Mouse (Mus musculus) CH12.LX (cell line): ENCODE results near the gene Fdxacb1. TPM values are rescaled to one million over a fixed set of nuclear protein-coding genes. Genes with fewer than 3 reads are reported as not detected.
A peak's percentile ranks its signal among the peaks of the same experiment; 100 is the strongest.

Experiments used
- DNase-seq: peaks from one replicate; pipeline ENCODE4 v3.0.0-alpha.2; 2013; ENCODE audit errors: extremely low read depth
- H3K27ac ChIP-seq: 2 replicates; pipeline ENCODE4 v1.5.1; 2012; ENCODE audit warnings: low read depth, mild to moderate bottlenecking, control low read depth, moderate library complexity; ENCODE audit not compliant: insufficient read depth
- H3K27me3 ChIP-seq: replicated peaks from 2 replicates; pipeline ENCODE3; 2012; ENCODE audit warnings: inconsistent platforms
- H3K36me3 ChIP-seq, 2 experiments: replicated peaks in 1 of 2; 2 replicates each; pipeline versions ENCODE3 to v1.6.1; 2012; ENCODE audit warnings: inconsistent platforms in 1 of 2, low read length in 1 of 2, mild to moderate bottlenecking in 1 of 2, mixed read lengths in 1 of 2, moderate library complexity in 1 of 2; ENCODE audit not compliant: control insufficient read depth in 1 of 2, insufficient read depth in 1 of 2
- H3K4me1 ChIP-seq, 2 experiments: 2 replicates each; pipeline ENCODE4 v1.6.1; 2012; ENCODE audit warnings: inconsistent platforms in 1 of 2, moderate library complexity in 1 of 2; ENCODE audit not compliant: insufficient read depth in 2 of 2, control insufficient read depth in 1 of 2
- H3K4me2 ChIP-seq: 2 replicates; pipeline ENCODE4 v1.6.1; 2012; ENCODE audit warnings: low read depth, mild to moderate bottlenecking, control low read depth; ENCODE audit not compliant: poor library complexity, insufficient read depth, severe bottlenecking
- H3K4me3 ChIP-seq, 3 experiments: fragments of 150-350 bp in 1 of 3; sonication (generic) in 1 of 3; replicated peaks in 1 of 3; 2 replicates each; pipeline versions ENCODE3 to v1.5.1; 2011 to 2012; ENCODE audit warnings: low read depth in 2 of 3, low read length in 2 of 3, mild to moderate bottlenecking in 2 of 3, moderate library complexity in 2 of 3, control low read depth in 1 of 3, improper control_type of control experiment in 1 of 3, inconsistent platforms in 1 of 3, mixed read lengths in 1 of 3; ENCODE audit not compliant: poor library complexity in 1 of 3
- H3K79me2 ChIP-seq: replicated peaks from 2 replicates; pipeline ENCODE4 v1.6.1; 2012; ENCODE audit warnings: mild to moderate bottlenecking, moderate library complexity; ENCODE audit not compliant: control insufficient read depth, poor library complexity, insufficient read depth, severe bottlenecking; ENCODE audit errors: extremely low read depth
- H3K9ac ChIP-seq: 2 replicates; pipeline ENCODE4 v1.6.1; 2012; ENCODE audit warnings: low read depth, mild to moderate bottlenecking, control low read depth, moderate library complexity; ENCODE audit not compliant: insufficient read depth
- H3K9me3 ChIP-seq: replicated peaks from 2 replicates; pipeline ENCODE3; 2012; ENCODE audit warnings: low read length, inconsistent platforms, mixed read lengths
- BHLHE40 ChIP-seq: IDR thresholded peaks from 2 replicates; pipeline ENCODE4 v1.6.1; 2011; ENCODE audit warnings: mild to moderate bottlenecking, low read depth, low read length, improper control_type of control experiment
- CHD1 ChIP-seq: IDR thresholded peaks from 2 replicates; pipeline ENCODE4 v1.6.1; 2012; ENCODE audit warnings: low read depth, low read length, improper control_type of control experiment, inconsistent platforms
- CTCF ChIP-seq, 2 experiments: IDR thresholded peaks in 1 of 2; conservative IDR thresholded peaks in 1 of 2; 2 replicates each; pipeline ENCODE4 v1.5.1; 2011 to 2012; ENCODE audit warnings: low read depth in 2 of 2, low read length in 2 of 2, improper control_type of control experiment in 1 of 2, inconsistent platforms in 1 of 2, mild to moderate bottlenecking in 1 of 2, moderate library complexity in 1 of 2
- ELF1 ChIP-seq: IDR thresholded peaks from 2 replicates; pipeline ENCODE4 v1.6.1; 2014; ENCODE audit warnings: low read depth, mild to moderate bottlenecking, inconsistent platforms, low read length, improper control_type of control experiment
- GABPA ChIP-seq: IDR thresholded peaks from 2 replicates; pipeline ENCODE4 v1.6.1; 2012; ENCODE audit warnings: low read depth, low read length, improper control_type of control experiment, inconsistent platforms; ENCODE audit not compliant: insufficient replicate concordance
- MAFK ChIP-seq: IDR thresholded peaks from 2 replicates; pipeline ENCODE4 v1.6.1; 2011; ENCODE audit warnings: low read length, improper control_type of control experiment; ENCODE audit not compliant: insufficient replicate concordance
- MAX ChIP-seq: IDR thresholded peaks from 2 replicates; pipeline ENCODE4 v1.6.1; 2011; ENCODE audit warnings: low read length, improper control_type of control experiment
- MXI1 ChIP-seq: IDR thresholded peaks from 2 replicates; pipeline ENCODE4 v1.6.1; 2011; ENCODE audit warnings: mild to moderate bottlenecking, low read depth, low read length, improper control_type of control experiment
- MYC ChIP-seq: IDR thresholded peaks from 2 replicates; pipeline ENCODE4 v1.6.1; 2011; ENCODE audit warnings: low read depth, mild to moderate bottlenecking, improper control_type of control experiment, low read length
- NELFE ChIP-seq: IDR thresholded peaks from 2 replicates; pipeline ENCODE4 v1.6.1; 2011; ENCODE audit warnings: low read depth, low read length, improper control_type of control experiment
- RAD21 ChIP-seq: IDR thresholded peaks from 2 replicates; pipeline ENCODE4 v1.6.1; 2011; ENCODE audit warnings: low read depth, mild to moderate bottlenecking, low read length, improper control_type of control experiment, moderate library complexity
- RCOR1 ChIP-seq: conservative IDR thresholded peaks from 2 replicates; pipeline ENCODE4 v1.6.1; 2012; ENCODE audit warnings: low read depth, mild to moderate bottlenecking, inconsistent platforms, low read length, improper control_type of control experiment
- SIN3A ChIP-seq: IDR thresholded peaks from 2 replicates; pipeline ENCODE4 v1.6.1; 2012; ENCODE audit warnings: low read length, improper control_type of control experiment, inconsistent platforms
- SMC3 ChIP-seq: IDR thresholded peaks from 2 replicates; pipeline ENCODE4 v1.6.1; 2011; ENCODE audit warnings: low read depth, low read length, improper control_type of control experiment
- TBP ChIP-seq: conservative IDR thresholded peaks from 2 replicates; pipeline ENCODE4 v1.6.1; 2011; ENCODE audit warnings: low read depth, low read length, improper control_type of control experiment
- TCF12 ChIP-seq: IDR thresholded peaks from 2 replicates; pipeline ENCODE4 v1.6.1; 2014; ENCODE audit warnings: low read depth, mild to moderate bottlenecking, inconsistent platforms, low read length, improper control_type of control experiment
- UBTF ChIP-seq: IDR thresholded peaks from 2 replicates; pipeline ENCODE4 v1.6.1; 2012; ENCODE audit warnings: low read depth, mild to moderate bottlenecking, inconsistent platforms, low read length, improper control_type of control experiment, moderate library complexity
- USF2 ChIP-seq: conservative IDR thresholded peaks from 2 replicates; pipeline ENCODE4 v1.6.1; 2011; ENCODE audit warnings: low read depth, low read length, improper control_type of control experiment
- ZC3H11A ChIP-seq: IDR thresholded peaks from 2 replicates; pipeline ENCODE4 v1.6.1; 2012; ENCODE audit warnings: low read depth, mild to moderate bottlenecking, inconsistent platforms, low read length, improper control_type of control experiment
- ZKSCAN1 ChIP-seq: IDR thresholded peaks from 2 replicates; pipeline ENCODE4 v1.6.1; 2012; ENCODE audit warnings: low read depth, inconsistent platforms, low read length, improper control_type of control experiment, borderline replicate concordance
- dilution Hi-C: fragments of 300-500 bp; cut with MboI; formaldehyde crosslinking; loops from 2 replicates; pipeline ENCODE4 v1.14.3; 2020; ENCODE audit warnings: low sequenced_read_pairs; ENCODE audit not compliant: extremely low pct_unique_long_range_greater_than_20kb, extremely low pct_ligation_motif_present
- in situ Hi-C: fragments of 300-500 bp; cut with MboI; formaldehyde crosslinking; loops from 3 replicates; pipeline ENCODE4 v1.14.3; 2019; ENCODE audit warnings: low sequenced_read_pairs, low pct_ligation_motif_present, low pct_unique_long_range_greater_than_20kb, mixed read lengths
- polyA plus RNA-seq: library from polyadenylated mRNA; unstranded; fragments of >175 nt; gene quantifications from 2 replicates; pipeline ENCODE4 v1.2.1, GENCODE M21; 2012; ENCODE audit warnings: low read depth; ENCODE audit not compliant: insufficient read length
- total RNA-seq, 2 experiments: library from RNA; depleted of rRNA; stranded (reverse); fragments of 300-350 nt in 1 of 2; fragments of >200 nt in 1 of 2; gene quantifications; 2 replicates each; pipeline ENCODE4 v1.2.3; 2012 to 2014

The Fdxacb1 gene
- total and polyA plus RNA-seq, 3 experiments, result 5.6 to 9.5 (median 8.5) TPM

DNA sequence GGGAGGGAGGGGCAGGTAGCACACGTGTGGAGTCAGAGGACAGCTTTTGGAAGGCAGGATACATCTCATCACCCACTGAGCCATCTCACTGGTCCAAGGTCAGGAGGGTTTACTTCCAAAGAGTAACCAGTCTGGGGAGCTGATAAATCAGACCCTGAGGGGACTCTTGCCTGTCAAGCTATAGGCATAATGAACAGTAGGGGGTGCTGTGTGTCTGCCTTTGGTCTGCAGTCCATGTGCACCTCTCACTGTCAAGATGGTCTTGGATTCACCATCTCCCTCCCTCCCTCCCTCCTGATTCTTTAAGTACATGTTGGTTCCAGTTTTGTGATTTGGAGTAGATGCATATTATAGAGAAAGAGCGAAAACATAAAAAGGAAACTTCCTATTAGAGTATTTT, 32.9 kb downstream of the Fdxacb1 start:
- no peaks in the 10 kb centered on the region for H3K79me2 ChIP-seq
- H3K4me3 ChIP-seq, result no peak overlapping the region
- peak; percentile 82 for TF ChIP-seq RAD21
- peak; percentile 78 for TF ChIP-seq SMC3
- no peak for TF ChIP-seq UBTF
- TF ChIP-seq MYC, result peak; percentile 97
- TF ChIP-seq MXI1, result peak; percentile 66; the same call in 1 of the 2 replicates
- peak; percentile 63 to 81; a peak in 3 of 4 replicates for TF ChIP-seq CTCF (conservative IDR thresholded peaks at IDR 0.05 in 1 of 2, IDR thresholded peaks at IDR 0.05 in 1 of 2; ENCODE audit: low read depth in 2 of 2, low read length in 2 of 2)
- TF ChIP-seq MAX, result peak; percentile 76
- TF ChIP-seq USF2, result no peak
- TF ChIP-seq, all 38 proteins: peak for 6
- dilution Hi-C loops, result no loop called here
- H3K36me3 ChIP-seq, result peaks cover 34 to 90% of the 10 kb centered on the region in 2 experiments
- H3K4me2 ChIP-seq, result no peak overlapping the region
- DNase-seq, result peak; percentile 70
- in situ Hi-C loops, result no loop called here
- H3K4me1 ChIP-seq, result no peaks in the 10 kb centered on the region; a peak in 1 of 4 replicates
- H3K27ac ChIP-seq, result no peak overlapping the region
- no peak overlapping the region for H3K9ac ChIP-seq
- H3K27me3 ChIP-seq, result no peaks in the 10 kb centered on the region
- no peaks in the 10 kb centered on the region for H3K9me3 ChIP-seq

GRCm38 (mm10) chr9:50803055-50803671, 35.1 kb downstream of the Fdxacb1 start:
- no peak for DNase-seq
- H3K36me3 ChIP-seq, result peaks cover 45 to 92% of the 10 kb centered on the region in 2 experiments
- no peaks in the 10 kb centered on the region for H3K79me2 ChIP-seq
- no peaks in the 10 kb centered on the region for H3K9me3 ChIP-seq
- no peak overlapping the region for H3K27ac ChIP-seq
- TF ChIP-seq ELF1 (no peak), TCF12 (no peak), CHD1 (no peak), GABPA (no peak), ZC3H11A (no peak), ZKSCAN1 (no peak), RCOR1 (no peak), CTCF (conservative IDR thresholded peaks at IDR 0.05 in 1 of 2, IDR thresholded peaks at IDR 0.05 in 1 of 2; ENCODE audit: low read depth in 2 of 2, low read length in 2 of 2) (no peak), MAX (no peak), SIN3A (no peak), TBP (no peak), NELFE (no peak), BHLHE40 (no peak), MAFK (no peak), SMC3 (no peak)
- no peaks in the 10 kb centered on the region; a peak in 1 of 4 replicates for H3K4me1 ChIP-seq
- dilution Hi-C loops, result no loop called here
- in situ Hi-C loops, result no loop called here
- no peaks in the 10 kb centered on the region for H3K27me3 ChIP-seq
- no peak overlapping the region for H3K4me2 ChIP-seq
- no peak overlapping the region for H3K9ac ChIP-seq
- H3K4me3 ChIP-seq, result no peak overlapping the region
